Mouse (Mus musculus): ENCODE measurements around the gene Cd200r1. TPM values are rescaled to one million over a fixed set of nuclear protein-coding genes. Genes with fewer than 3 reads are reported as not detected.

Cd200r1 gene
- polyA plus RNA-seq (2017; shearing (Covaris generic)): 7.6 TPM

DNA sequence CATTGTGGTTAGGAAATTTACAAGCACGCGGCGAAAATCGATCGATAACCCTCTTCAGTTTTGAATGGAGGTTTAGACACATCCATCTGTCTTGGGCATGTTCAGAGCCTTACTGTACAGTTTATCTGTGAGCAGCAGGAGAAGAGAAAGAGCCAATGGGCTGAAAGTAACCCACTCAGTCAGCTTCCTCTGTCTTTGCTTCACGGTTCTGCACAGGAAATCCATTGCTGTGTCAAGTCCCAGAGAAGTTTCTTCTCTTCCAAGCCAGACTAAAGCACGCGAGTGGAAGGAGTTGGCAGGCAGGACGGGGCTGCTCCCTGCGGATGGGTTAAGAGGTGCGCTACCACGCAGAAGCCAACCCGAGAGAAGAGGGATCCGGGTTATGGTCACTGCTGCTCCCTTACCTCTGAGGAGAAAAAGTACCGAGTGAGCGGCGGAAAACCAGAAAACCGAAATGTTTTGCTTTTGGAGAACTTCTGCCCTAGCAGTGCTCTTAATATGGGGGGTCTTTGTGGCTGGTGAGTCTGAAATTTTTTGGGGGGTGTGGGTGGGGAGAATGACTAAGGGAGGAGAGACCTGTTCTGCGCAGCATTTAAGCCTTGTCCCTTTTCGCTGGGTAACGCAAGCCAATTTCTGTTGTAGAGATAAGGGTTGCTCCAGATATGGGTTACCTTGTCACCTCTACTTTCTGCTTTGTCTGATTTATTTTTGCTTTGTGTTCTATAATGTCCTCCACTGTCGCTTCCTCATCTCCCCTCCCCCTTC is at the start of gene Cd200r1:
TSS of gene Cd200r1 (plus strand) at position 182 of the 765 bp plus-strand sequence.

GRCm38 (mm10) chr16:44724083-44724787 is 41.3 kb upstream of the Cd200r1 start, which contains the start of gene Nepro:
Nepro (plus strand) TSS chr16:44724301.

GRCm38 (mm10) chr16:44745866-44746562 is 19.5 kb upstream of the Cd200r1 start, which contains the start of gene Gtpbp8:
Gtpbp8 (minus strand) TSS chr16:44746363.

DNA sequence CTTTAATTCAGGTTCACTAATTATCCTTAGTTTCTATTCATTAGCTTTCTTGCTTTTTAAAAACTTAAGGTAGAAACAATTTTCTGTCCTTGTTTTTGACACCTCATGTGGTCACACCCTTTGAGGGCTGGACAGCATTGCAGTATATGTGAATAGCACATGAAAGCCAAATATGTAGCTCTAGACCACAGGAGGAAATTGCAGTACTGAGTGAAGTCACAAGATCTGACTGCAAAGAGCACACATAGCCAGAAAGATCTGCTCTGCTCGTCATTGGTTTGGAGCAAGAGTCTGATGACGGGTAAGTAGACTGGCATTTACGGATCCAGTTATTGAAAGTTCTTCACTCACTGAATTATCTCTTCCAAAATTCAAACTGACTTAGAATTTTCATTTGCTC is 46.0 kb downstream of the Cd200r1 start, which contains the start of gene Cd200r4:
TSS of gene Cd200r4 (plus strand) at position 190 of the 400 bp plus-strand sequence.

Other genes with a start within 250 kb of the Cd200r1 start
- gene Boc, start 206.8 kb upstream of the Cd200r1 start, polyA plus RNA-seq (2017; shearing (Covaris generic)): not detected
- gene Nepro, start 41.4 kb upstream of the Cd200r1 start, polyA plus RNA-seq (2017; shearing (Covaris generic)): 8.0 TPM
- 13.0 TPM for gene Gtpbp8, start 19.4 kb upstream of the Cd200r1 start, polyA plus RNA-seq (2017; shearing (Covaris generic))
- gene Cd200r4, start 46.0 kb downstream of the Cd200r1 start, polyA plus RNA-seq (2017; shearing (Covaris generic)): 4.9 TPM
- gene Cd200r2, start 101.4 kb downstream of the Cd200r1 start, polyA plus RNA-seq (2017; shearing (Covaris generic)): not detected
- gene Cd200r3, start 177.9 kb downstream of the Cd200r1 start, polyA plus RNA-seq (2017; shearing (Covaris generic)): 3.8 TPM